Mouse (Mus musculus) neutrophil, adult 5-6 weeks (primary cell): ENCODE data around the gene Dis3l2. TPM values are rescaled to one million over a fixed set of nuclear protein-coding genes. Genes with fewer than 3 reads are reported as not detected.

Experiments
- ATAC-seq: fragments of 151-379, 151-347 bp; 2 replicates; pipeline ENCODE4 v1.8.0; 2017; ENCODE audit warnings: mild to moderate bottlenecking, moderate TSS enrichment; ENCODE audit not compliant: insufficient number of reproducible peaks, poor library complexity, low FRiP score, severe bottlenecking; ENCODE audit errors: extremely low read depth
- total RNA-seq: library from RNA; stranded (forward); fragments of 200-1000 nt; gene quantifications from 2 replicates; pipeline ENCODE4 v1.2.3, GENCODE M21; 2017

The Dis3l2 gene
- total RNA-seq, 1 experiment from 2014 or later = 15.5 TPM

DNA sequence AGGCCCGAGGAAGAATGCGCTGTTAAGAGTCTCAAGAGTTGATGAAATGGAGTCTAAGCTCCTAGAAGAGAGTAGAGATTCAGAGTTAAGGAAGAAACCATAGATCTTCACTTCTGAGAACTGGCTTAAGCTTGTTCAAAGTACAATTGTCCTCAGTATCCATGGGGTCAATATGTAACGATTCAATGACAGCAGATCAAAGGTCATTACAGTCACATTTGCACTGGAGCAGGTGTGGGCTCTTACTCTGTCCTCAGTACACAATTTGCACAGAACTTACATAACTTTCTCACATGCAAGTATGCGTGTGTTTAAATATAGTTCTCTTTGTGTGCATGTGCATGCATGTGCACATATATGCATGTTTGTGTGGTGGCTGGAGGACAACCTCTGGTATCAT, 9.4 kb downstream of the Dis3l2 start:
- ATAC-seq = no peak

DNA sequence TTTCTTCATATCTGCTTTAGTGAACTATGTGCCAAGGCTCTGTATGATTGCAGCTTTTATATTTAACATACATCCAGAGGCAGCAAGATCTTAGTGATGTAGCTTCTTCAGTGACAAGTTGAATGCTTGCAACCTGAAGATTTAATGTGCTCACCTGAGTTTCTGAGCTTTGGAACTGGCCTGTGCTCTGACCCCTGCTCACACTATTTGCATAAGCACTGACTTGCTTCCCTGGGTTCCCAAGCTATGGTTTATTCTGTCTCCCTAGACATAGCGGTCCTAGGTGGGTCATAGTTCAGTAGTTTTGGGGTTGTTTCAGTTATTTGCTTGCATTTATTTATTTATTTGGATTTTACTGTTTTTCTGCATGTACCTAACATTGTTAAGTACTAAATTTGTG, 14.6 kb downstream of the Dis3l2 start:
- no peak for ATAC-seq

DNA sequence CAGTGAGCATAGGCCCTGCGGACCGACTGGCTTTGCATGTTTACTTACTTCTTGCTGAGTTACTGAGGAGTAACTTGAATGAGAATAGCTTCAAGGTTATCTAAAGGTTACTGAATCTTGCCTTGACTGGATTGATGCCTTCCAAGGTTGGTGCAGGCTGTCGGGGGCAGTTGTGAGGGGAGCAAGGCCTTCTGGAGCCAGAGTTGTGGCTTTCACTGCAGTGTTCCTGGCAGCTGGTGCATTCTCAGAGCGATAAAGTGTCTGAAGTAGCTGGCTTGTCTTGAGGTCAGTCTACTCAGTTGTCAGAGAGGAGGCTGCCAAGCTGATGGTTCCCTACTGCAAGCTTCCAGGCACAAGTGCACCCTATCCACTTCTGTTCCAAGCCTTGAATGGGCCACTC, 15.8 kb downstream of the Dis3l2 start:
- no peak for ATAC-seq

DNA sequence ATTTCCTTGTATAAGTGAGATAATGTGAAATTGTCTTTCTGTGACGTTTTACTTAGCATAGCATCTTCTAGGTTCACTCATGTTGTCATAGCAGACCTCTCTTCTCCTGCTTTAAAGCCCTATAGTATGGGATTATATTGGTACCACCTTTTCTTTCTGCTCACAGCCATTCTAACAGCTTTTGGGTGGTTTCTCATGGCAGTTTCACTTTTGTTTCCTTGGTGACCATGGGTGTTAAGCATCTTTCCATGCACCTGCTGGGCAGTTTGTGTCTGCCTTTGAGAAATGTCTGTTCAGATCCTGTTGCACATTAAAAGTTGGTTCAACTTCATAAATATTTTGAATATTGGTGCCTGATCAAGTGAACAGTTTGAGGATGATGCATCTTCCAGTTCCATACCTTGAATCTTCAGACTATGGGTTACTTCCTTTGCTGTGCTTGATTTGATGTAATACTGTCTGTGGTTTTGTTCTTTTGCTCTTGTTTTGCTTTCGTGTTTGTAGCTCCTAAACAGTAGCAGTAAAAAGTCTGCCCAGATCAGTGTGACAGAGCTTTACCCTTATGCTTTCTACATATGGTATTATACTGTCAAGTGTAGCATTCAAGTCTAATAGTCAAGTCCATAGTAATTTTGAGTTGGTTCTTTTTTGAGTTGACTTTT, 29.7 kb downstream of the Dis3l2 start:
- no peak for ATAC-seq

DNA sequence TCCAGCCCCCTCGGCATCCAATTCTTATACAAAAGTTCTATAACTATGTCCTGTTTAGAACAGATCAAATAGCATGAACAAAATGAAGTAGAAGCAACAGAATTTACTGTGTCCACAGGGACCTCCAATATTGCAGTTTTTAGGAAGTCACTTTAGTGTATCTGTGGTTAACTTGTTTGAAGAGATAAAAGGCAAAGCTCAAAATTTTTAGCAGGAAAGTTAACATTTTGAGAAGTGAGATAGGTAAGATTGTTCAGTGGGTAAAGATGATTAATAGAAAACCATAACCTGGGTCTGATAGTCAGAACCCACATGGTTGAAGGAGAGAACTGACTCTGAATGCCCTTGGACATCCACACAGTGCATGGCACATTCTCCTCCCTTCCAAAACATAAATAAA, 32.8 kb downstream of the Dis3l2 start:
- no peak for ATAC-seq

DNA sequence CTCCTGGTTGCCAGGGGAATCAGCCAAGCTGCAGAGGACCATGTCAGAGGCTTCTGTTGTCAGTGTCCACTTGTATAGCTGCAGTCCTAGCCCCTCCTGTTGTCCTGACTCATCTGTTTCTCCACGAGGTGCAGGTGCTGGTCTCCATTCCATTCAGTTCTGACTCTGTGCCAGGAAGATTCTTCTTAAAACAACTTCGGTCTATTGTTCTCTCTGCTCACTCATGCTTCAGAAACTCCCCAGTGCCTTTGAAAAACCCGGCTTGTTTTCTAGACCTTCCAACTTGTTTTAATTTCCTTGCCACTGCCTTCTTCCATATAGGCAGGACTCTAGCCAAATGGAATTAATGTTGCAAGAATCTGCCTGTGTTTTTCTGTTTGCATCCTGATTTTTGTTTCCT, 39.3 kb downstream of the Dis3l2 start:
- ATAC-seq = no peak

DNA sequence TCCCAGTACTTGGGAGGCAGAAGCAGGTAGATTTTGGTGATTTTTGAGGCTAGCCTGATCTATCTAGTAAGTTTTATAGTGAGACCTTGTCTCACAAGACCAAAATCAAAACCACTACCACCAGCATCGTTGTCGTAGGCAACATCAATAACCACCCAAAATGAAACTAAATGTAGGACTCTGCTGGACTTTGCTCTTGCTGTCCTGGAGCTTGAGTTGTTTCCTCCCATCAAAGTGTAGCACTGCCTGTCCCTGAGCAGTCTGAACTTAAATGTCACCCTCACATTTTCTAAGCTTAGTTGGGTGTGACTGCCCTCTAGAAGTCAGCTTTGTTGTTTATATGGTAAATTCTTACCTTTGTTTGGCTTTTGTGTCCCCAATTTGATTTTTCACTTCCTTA, 43.4 kb downstream of the Dis3l2 start:
- no peak for ATAC-seq

DNA sequence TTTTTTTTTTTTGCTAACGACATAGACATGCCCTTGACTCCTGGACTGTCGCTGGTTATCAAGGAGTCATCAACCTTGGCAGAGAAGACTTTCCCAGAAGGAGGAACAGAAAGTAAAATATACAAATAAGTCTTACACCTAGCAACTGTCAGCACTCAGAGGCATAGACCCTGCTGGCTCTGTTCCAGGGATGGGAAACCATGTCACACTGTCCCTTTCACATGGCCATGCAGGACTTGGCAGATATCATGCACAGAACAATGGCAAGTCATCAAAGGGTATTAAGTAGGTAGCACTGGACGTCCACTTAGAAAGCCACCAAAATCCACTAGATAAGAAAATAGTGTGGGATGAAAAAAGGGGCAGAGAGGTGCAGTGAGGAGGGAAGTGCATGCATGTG, 46.5 kb downstream of the Dis3l2 start:
- no peak for ATAC-seq

DNA sequence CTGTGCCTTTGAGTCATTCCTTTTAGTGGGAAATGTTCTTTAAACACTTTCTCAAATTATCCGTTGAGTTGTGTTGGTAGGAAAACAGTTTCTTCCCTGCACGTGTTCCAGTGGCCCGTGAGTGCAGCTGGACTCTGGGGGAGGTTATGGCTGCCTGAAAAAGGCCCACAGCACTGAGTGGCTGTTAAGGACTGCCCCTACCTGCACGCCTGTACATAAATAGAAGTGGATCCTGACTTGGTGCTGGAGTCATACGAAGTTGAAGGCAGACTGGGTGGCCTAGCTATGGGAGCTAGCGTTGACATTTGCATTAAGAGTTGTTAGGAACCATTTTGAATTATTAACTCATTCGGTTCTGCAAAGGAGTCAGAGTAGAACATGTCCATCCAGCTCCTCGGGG, 49.8 kb downstream of the Dis3l2 start:
- ATAC-seq = no peak

DNA sequence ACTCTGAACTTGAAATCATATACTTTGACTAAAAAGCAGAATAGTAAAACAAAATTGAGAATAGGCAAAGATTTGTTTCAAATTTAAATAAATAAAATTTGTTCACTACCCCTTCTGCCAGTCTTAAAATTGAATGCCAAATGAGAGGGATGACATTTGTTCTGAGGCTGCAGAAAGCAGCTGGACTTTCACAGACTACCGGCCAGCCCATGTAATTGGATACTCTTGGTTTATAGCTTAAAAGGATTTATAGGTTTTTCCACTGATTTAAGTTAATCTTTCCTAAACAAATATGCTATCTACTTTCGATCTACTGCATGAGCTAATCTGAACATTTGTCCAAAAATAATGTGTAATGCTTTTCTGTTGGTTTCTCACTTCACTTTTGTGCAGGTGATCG, 50.7 kb downstream of the Dis3l2 start:
- no peak for ATAC-seq

DNA sequence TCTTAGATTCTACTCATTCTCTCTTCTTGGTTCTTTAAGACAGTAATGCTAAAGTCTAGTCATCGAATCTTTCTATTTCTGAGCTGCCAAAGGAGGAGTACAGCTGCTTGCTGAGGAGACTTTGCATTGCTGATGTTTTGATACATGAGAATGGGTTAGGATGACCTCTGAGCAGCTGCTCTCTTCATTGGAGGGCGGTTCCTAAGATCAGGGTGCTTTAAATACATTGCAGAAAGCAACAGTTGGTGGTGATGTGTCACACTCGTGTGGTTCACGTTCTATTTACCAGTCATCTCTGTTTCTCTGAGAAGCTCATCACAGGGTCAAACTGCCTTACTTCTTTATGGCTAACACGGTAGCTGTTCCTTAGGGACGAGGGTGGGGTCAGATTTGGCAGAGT, 54.5 kb downstream of the Dis3l2 start:
- no peak for ATAC-seq

DNA sequence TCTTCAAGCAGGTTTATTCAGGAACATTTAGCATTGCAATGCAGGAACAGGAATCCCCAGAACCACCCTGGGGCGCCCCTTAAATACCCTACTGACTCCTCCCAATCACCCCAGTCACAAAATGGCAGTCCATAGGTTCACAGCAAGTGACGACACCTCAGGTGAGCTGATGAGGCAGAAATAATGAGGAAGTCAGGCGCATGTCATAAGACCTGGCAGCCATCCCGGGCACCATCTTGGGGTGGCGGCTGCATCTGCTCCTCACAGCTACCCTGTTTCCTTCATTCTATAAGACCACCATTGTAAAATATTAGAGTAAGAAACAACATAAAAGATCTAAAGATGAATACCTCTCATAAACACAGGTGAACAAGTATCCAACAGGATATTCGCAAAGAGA, 58.6 kb downstream of the Dis3l2 start:
- ATAC-seq = no peak

DNA sequence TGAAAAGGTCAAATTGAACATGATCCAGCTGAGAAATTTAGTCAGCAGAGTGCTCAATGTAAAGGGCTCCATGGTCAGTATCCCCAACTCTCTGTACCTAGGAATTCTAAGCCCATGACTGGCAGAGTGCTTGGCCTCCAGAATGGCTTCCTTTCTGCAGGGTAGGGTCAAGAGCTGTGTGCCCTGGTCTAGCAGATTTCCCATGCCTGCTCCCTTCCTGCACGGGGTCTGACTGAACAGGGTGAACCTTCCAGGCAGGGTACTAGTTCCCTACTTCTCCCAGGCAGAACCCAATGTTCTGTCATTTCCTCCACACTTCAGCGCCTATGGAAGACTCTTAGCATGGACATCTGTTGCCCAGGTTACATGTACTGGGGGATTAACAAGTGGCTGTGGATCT, 97.6 kb downstream of the Dis3l2 start:
- ATAC-seq = no peak

DNA sequence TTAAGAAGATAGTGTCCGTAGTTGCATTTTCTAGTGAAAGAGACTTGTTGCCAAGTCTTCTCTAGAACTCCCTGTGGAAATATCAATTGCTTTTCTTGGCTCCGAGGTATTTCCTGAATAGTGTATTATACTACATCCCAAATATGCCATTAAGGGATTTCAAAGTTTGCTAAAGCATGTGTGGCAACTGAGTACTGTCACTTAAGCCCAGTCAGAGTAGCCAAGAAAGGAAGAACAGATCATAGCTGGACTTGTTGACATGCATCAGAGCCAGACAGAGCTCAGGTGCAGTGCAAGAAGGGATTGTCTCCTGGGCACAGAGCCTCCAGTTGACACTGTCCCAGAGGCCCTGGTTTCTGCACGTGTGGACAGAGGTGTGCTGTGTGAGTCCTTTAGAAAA, 108.1 kb downstream of the Dis3l2 start:
- ATAC-seq = no peak

DNA sequence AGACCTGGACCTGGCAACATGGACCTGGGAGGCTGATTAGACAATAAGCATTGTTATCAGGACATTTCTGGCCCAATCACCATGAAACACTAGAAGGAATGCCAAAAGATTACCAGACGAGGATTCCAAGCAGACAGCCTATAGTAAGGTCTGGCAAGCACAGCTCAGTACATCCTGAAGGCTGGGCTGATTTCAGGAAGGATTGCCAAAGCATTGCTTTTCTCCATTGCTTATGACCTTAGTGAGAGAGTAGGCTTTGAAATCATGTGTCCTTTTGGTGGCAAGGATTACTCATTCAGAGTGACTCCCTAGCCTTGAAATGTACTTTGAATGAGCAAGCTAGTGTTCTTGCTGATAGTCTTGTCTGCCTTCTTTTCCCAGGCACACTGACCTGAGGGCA, 118.7 kb downstream of the Dis3l2 start:
- ATAC-seq = no peak

DNA sequence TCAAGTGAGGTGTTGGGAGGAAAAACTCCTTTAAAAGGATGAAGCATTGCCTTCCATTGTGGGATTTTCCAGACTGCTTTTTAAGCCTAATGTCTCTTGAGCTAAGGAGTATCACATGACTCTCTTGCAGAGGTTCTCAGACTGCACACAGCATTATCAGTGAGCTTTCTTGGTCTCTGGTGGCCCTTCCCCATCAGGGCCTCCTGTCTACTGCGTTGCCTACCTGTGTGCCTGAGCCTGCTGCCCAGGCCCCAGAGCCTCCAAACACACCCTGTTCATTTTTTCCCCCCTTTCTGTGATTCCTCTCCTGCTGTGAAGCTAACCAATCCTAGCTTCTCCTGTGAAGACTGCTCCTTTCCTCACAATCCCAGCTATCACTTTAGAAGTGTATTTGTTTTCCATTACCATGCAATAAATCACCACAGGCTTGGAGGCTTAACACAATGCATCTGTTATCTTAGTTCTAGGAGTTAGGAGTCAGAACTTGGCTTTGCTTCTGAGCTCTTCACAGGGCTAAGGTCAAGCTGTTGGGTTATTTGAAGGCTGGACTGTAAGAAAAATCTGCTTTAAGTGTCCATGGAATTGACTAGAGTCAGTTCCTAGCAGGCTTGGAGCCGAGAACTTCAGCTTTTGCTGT, 130.9 kb downstream of the Dis3l2 start:
- ATAC-seq = no peak

DNA sequence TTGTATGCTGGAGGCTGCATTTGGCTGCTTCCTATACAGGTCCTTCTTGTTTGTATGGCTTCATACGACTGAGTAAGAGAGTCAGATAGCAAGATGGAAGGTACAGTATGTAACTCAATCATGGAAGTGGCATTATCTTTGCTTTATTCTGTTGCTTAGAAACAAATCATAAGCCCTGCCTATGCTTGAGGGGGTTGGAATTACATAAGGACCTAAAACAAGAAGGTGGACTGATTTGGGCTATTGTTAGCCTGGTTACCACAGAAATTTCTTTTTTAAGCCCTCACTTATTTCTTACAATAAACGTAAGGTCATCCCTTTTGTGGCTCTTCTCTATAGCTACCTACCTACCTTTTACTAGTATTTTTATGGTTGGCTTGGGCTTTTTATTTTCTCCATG, 131.4 kb downstream of the Dis3l2 start:
- ATAC-seq = no peak

DNA sequence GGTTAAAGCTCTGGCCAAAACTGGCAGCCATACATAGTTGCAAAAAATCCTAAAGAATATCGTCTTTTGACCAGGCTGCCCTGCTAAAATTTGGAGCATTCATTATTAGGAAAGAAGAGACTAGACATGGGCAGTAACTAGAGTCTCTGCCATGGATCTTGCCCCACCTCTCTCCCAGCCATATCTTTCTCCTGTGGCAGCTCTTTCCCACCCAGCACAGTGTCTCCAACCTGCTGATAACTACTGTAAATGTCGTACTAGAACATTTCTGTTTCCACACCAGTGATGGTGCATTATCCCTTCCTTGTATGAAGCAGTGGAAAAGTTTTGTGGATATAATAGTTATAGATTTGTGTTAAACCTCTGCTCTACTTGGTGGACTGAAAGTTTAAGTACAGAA, 147.1 kb downstream of the Dis3l2 start:
- no peak for ATAC-seq

DNA sequence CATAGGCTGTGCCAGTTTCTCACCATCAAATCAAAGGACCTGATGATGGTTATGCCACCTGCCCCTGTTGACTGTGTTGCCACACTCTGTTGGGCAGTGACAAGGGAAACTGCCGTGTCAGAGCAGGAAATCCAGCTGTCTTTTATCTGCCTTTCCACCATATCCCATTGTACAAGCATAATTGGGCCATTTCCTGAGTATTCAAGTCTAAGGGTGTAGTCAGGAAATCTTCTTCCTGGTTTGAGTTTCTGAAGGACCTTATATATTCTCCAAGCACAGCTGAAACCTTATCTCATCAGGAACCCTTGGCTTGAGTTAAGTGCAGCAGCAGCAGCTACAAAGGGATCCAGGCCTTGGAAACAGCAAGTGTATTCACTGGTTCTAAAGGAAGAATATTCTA, 155.3 kb downstream of the Dis3l2 start:
- no peak for ATAC-seq

DNA sequence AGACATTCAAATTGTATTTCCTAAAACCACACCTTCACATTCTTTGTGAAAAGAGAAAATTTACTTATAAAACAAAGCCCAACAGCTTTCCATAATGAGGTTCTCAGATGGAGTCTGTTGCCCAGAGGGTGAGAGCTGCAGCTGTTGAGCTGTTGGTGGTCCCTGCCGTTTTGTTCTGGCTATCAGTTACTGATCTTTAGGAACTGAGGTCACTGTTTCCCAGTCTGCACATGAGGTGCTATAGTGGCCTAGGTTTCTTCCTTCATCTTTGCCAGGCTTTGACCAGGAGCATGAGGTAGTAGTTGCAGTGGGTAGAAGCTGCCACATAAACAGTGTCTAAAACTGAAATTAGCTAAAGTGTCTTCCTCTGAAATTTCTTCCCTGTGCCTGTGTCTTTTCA, 155.8 kb downstream of the Dis3l2 start:
- no peak for ATAC-seq

DNA sequence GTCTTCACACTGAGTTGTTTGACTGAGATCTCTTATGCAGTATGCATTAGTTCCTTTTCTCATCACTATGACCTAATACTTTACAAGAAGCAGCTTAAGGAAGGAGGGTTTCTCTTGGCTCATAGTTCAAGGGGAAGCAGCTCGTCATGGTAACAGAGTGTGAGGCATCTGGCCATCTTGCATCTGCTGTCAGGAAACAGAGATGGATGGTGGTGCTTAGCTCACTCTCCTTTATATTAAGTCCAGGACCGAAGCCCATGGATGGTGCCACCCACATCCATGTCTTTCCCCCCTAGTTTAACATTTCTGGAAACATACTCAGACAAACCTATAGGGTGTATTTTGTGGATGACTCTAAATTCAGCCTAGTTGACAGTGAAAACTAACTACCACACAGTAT, 170.1 kb downstream of the Dis3l2 start:
- no peak for ATAC-seq
